Mouse (Mus musculus) spleen, adult 2 months (tissue): ENCODE measurements around the gene Ccnb1.
A peak's percentile ranks its signal among the peaks of the same experiment; 100 is the strongest.

Source experiments
- CTCF ChIP-seq: fragments of 200-500 bp; IDR thresholded peaks from 2 replicates; pipeline ENCODE4 v1.5.1; 2011; ENCODE audit warnings: mild to moderate bottlenecking, inconsistent platforms; ENCODE audit not compliant: insufficient read depth, insufficient read length, insufficient replicate concordance; ENCODE audit errors: extremely low read depth
- POLR2A ChIP-seq: fragments of 200-500 bp; IDR thresholded peaks from 2 replicates; pipeline ENCODE4 v1.6.1; 2011; ENCODE audit warnings: low read depth, low read length, inconsistent platforms

DNA sequence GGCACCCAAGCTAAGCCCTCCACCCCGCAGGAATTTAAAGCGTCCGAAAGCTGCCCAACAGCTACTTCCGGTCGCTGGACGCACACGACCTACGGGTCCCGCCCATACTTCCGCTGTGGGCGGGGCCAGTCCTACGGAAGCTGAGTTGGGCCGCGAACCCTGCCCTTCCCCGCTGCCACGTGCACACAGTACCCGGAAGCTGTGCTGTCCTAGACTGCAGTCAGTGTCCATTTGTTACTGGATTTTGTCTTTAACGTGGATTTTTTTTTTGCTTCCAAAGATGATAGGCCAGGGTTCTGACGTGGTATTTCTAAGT lies 55.6 kb downstream of the Ccnb1 start, which contains the start of gene Cdk7:
- peak; percentile 21 for TF ChIP-seq POLR2A
- no peak for TF ChIP-seq CTCF
